Mouse (Mus musculus) brain, embryonic 14.5 days (tissue): ENCODE results near the gene Pced1b. TPM values are rescaled to one million over a fixed set of nuclear protein-coding genes. Genes with fewer than 3 reads are reported as not detected.

ENCODE experiments used
- DNase-seq: peaks from one replicate; pipeline ENCODE4 v3.0.0-alpha.2; 2011; ENCODE audit warnings: low read depth
- CTCF ChIP-seq: fragments of 200-500 bp; IDR thresholded peaks from 2 replicates; pipeline ENCODE4 v1.5.1; 2012; ENCODE audit warnings: inconsistent platforms, mild to moderate bottlenecking, moderate library complexity, borderline replicate concordance; ENCODE audit not compliant: insufficient read depth, insufficient read length; ENCODE audit errors: extremely low read depth
- POLR2A ChIP-seq: fragments of 200-500 bp; IDR thresholded peaks from 2 replicates; pipeline ENCODE4 v1.6.1; 2012; ENCODE audit warnings: mild to moderate bottlenecking, inconsistent platforms, borderline replicate concordance; ENCODE audit not compliant: poor library complexity, insufficient read depth, insufficient read length, severe bottlenecking; ENCODE audit errors: extremely low read depth
- polyA plus RNA-seq: library from polyadenylated mRNA; depleted of rRNA; stranded (reverse); fragments of >200 nt; gene quantifications from 2 replicates; pipeline ENCODE4 v1.2.3, GENCODE M21; 2012

Gene Pced1b
- polyA plus RNA-seq, 1 experiment: 10.9 TPM

GRCm38 (mm10) chr15:97342336-97342735, 95.4 kb downstream of the Pced1b start:
- DNase-seq: no peak
- TF ChIP-seq POLR2A (no peak), CTCF (no peak)

- TF ChIP-seq CTCF (no peak), POLR2A (no peak)
- no peak for DNase-seq
Observed at GRCm38 (mm10) chr15:97342945-97343344, 96.0 kb downstream of the Pced1b start.

DNA sequence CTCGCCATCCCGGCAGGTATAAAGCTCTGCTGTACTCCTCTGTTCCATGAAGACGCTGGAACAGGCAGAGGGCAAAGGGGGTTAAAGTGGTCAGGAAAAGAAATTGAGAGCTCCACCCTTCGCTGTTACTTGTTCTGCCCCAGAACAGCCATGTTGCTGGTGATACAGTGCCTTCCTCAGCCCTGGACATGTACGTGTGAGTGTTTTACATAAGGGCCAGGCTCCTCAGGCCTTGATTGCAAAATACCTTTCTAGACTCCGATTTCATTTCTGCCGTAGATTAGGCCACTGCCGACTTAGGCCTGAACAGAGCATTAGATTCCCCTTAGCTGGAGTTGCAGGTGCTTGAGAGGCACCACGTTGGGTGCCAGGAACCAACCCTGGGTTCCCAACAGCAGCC, 97.0 kb downstream of the Pced1b start:
- no peak for TF ChIP-seq CTCF
- no peak for TF ChIP-seq POLR2A
- no peak for DNase-seq

DNA sequence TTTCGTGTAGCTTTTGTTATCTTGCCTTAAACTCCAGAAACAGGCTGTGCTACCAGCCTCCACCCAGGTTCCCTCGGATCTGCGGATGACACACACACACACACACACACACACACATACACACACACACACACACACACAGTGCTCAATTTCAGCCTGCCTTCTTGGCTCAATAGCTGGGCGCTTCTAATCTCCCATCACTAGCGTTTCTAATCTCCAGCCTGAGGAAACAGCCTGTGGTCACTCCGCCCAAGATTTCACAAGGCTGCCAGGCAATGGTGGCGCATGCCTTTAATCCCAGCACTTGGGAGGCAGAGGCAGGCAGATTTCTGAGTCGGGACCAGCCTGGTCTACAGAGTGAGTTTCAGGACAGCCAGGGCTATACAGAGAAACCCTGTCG, 98.2 kb downstream of the Pced1b start:
- no peak for DNase-seq
- TF ChIP-seq POLR2A: no peak

DNA sequence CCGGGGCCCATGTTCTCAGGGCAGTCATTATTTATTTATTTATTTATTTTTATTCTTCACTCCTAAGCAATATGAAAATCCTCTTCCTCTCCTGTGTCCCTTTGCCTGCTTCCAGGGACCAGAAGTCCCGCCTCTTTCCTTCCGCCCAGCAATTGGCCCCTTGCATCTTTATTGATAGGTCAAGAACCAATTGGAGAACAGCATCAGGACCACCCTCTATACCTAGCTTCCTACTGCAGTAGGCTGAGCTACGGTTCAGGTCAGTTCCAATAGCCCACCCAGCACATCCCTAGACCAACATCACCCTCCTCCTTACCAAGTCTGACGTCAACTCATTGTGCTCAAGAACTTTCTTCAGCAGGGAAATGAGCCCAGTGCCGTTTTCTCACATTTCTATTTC, 99.0 kb downstream of the Pced1b start:
- DNase-seq: no peak
- TF ChIP-seq CTCF: no peak
- TF ChIP-seq POLR2A: no peak

- no peak for DNase-seq
- TF ChIP-seq POLR2A: no peak
- no peak for TF ChIP-seq CTCF
Observed at GRCm38 (mm10) chr15:97346413-97346812, 99.5 kb downstream of the Pced1b start.

- no peak for DNase-seq
- TF ChIP-seq CTCF (no peak), POLR2A (no peak)
Observed at GRCm38 (mm10) chr15:97346897-97347296, 100.0 kb downstream of the Pced1b start.

- TF ChIP-seq POLR2A: no peak
- TF ChIP-seq CTCF: no peak
- DNase-seq: no peak
Observed at GRCm38 (mm10) chr15:97348566-97349315, 101.8 kb downstream of the Pced1b start.

DNA sequence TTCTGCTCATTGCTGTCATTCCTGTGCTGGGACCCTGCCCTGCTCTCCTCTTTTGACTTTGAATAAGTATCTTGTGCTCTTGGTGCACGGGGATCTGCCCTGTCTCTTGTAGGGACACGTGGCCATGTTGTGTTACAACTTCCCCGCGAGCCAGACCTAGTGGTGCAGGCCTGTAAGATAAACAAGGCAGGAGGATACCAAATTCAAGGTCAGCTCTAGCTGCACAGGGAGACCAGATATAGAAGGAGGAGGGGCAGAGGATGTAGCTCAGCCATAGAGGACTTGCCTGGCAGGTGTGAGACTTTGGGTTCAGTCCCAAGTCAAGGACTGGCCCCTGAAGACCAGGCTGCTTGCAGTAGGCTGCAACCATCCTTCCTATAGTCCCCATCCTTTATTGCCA, 103.6 kb downstream of the Pced1b start:
- DNase-seq: no peak

GRCm38 (mm10) chr15:97351016-97351415, 104.1 kb downstream of the Pced1b start:
- no peak for TF ChIP-seq CTCF
- no peak for DNase-seq

More for the DNA sequence above, 103.6 kb downstream of the Pced1b start:
- TF ChIP-seq POLR2A: no peak

DNA sequence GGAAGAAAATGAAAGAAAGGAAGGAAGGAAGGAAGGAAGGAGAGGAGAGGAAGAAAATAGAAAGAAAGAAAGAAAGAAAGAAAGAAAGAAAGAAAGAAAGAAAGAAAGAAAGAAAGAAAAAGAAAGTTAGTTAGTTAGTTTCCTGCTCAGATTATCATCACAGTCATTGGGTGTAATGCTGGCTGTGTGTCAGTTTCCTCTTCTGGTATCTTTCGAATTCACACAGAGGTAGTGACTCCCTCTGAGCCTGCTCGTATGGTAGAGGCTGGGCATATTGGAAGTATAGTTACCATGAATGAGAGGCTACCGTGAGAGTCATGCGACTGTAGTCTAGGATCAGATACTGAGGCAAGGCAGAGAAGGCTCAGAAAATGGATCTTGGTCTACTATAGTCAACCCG, 104.8 kb downstream of the Pced1b start:
- no peak for DNase-seq
- TF ChIP-seq POLR2A: no peak
- no peak for TF ChIP-seq CTCF

DNA sequence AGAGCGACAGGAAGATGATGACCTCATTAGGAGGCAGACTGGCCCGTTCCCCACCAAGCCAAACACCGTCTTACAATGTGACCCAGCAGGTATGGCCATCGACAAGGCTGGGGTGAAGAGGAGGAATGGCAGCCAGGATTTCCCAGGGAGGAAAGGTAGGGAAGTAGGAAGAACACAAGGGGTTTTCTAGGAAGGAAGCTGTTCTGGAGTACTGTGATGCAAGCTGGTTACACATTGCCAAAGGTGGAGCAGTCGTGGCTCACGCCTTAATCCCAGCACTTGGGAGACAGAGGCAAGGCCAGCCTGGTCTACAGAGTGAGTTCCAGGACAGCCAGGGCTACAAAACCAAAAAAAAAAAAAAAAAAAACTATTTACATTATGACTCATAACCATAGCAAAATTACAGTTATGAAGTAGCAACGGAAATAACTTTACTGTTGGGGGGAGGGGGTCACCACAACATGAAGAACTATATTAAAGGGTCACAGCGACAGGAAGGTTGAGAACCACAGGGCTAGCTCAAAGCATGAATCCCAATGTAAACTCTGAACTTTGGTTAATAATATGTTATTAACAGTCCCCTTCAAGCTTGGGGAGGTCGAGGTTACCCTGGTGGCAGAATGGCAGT, 108.9 kb downstream of the Pced1b start:
- DNase-seq: no peak
- TF ChIP-seq CTCF: no peak
- TF ChIP-seq POLR2A: no peak
